Mouse (Mus musculus): ENCODE measurements around the gene Fmn2. TPM values are rescaled to one million over a fixed set of nuclear protein-coding genes. Genes with fewer than 3 reads are reported as not detected.

Gene Fmn2
- polyA plus RNA-seq, 1 experiment from 2014 or later, result 11.4 TPM

DNA sequence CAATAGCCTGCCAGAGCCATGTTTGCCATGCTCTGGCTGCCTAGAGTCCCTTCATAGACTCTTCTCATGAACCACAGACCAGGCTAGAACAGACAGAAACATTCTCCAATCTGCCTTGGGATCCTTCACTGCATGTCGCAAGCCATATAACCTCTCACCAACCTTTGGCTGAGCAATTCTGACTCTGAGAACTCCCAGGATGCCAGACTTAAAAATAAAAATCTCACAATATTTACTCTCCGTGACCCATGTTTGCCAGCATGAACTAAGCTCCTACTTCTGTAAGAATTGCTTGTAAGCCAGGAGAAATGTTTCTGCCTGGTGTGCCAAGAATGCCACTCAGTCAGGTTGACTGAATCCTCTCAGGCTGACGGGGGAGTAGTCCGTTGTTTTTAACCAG lies 246.9 kb downstream of the Fmn2 start:
- ATAC-seq (ENCODE audit: low FRiP score, low read depth), result no peak
- Histone ChIP-seq H3K27me3 (no peaks in the 10 kb centered on the region), H3K4me3 (no peak overlapping the region), H3K36me3 (0 out of 2 replicates have a peak, but pooled peaks cover 2% of the 10 kb centered on the region), H3K9me3 (no peaks in the 10 kb centered on the region), H3K27ac (replicated peaks) (no peak overlapping the region), H3K4me2 (replicated peaks) (no peak overlapping the region), H3K9ac (replicated peaks) (no peak overlapping the region), H3K4me1 (no peaks in the 10 kb centered on the region)
- WGBS, result 81% methylated on average over 4 of the region's 4 CpGs

DNA sequence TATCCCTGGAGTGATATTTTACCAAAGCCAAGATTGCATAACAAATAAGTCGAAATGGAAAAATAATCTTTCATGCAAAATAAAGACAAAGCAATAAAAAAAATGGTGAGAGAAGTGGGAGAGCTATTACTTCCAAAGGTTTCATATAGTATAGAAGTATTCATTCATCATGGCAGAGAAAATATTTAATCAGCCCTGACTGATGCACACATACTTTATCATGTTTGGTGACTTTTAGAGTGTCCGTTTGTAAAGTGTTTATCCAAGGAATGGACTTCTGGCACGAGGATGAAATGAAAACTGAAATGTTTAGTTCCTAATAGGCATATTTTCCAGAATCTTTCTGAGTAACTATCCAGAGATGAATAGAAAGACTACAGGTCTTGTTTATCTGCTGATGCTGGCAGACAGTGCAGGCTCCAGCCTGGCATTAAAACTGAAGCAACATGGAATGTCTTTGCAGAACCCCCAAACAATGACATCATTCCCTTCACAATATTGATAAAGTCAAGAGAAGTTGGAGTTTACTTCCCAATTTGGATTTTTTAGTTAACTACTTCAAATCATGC lies 249.4 kb downstream of the Fmn2 start:
- no peak overlapping the region for H3K4me3 ChIP-seq
- H3K36me3 ChIP-seq, result 0 out of 2 replicates have a peak, but pooled peaks cover 2% of the 10 kb centered on the region
- no peak for ATAC-seq (ENCODE audit: low FRiP score, low read depth)
- 81% methylated on average over 3 of the region's 3 CpGs for WGBS
- H3K4me1 ChIP-seq, result no peaks in the 10 kb centered on the region
- no peak overlapping the region for H3K27ac ChIP-seq (replicated peaks)
- no peaks in the 10 kb centered on the region for H3K9me3 ChIP-seq
- H3K9ac ChIP-seq (replicated peaks), result no peak overlapping the region
- no peak overlapping the region for H3K4me2 ChIP-seq (replicated peaks)
- H3K27me3 ChIP-seq, result no peaks in the 10 kb centered on the region

DNA sequence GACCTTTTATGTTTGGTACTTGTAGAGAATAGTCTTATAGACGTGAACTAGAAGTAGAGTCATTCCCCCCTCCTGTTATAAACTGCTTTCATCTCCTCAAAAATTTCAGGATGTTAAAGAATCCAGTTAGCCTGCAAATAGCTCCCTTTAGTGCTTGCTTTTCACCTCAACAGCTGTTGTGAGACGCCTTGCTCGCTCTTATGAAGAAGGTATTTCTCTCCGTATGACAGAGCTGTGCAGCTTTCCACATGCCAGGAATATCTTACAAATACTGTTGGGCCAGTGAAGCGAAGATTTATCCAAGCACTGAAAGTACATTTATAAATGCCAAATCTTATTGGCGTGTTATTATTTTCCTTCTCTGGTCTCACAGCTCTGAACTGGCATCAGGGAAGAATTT lies 257.7 kb downstream of the Fmn2 start:
- Histone ChIP-seq H3K27me3 (no peaks in the 10 kb centered on the region), H3K9ac (replicated peaks) (no peak overlapping the region), H3K36me3 (no peaks in the 10 kb centered on the region), H3K4me1 (no peaks in the 10 kb centered on the region), H3K4me3 (no peak overlapping the region), H3K27ac (replicated peaks) (no peak overlapping the region), H3K4me2 (replicated peaks) (no peak overlapping the region), H3K9me3 (no peaks in the 10 kb centered on the region)
- WGBS, result 69% methylated on average over 6 of the region's 6 CpGs
- ATAC-seq (ENCODE audit: low FRiP score, low read depth), result no peak

DNA sequence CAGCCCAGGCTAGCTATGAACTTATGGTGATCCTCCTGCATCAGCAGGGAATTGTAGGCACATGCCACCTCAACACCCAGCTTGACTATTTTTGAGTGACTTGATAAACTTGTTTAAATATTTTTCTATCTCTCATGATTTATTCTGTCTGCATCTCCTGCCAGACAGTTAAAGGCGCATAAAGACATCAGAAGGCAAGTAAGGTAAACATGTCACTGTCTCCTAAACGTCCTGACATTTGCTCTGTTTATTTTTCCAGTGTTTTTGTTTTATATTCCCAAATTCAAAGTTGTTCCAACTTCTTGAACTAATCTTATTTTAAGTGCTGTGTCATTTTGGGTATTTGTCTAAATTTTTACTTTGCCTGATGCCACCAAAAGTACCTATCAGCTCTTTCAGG lies 264.1 kb downstream of the Fmn2 start:
- ATAC-seq (ENCODE audit: low FRiP score, low read depth), result no peak
- WGBS, result 67% methylated on average over 2 of the region's 2 CpGs
- no peaks in the 10 kb centered on the region for H3K9me3 ChIP-seq
- H3K9ac ChIP-seq (replicated peaks), result no peak overlapping the region
- no peak overlapping the region for H3K27ac ChIP-seq (replicated peaks)
- H3K4me1 ChIP-seq, result no peaks in the 10 kb centered on the region
- no peak overlapping the region for H3K4me2 ChIP-seq (replicated peaks)
- no peak overlapping the region for H3K4me3 ChIP-seq
- H3K27me3 ChIP-seq, result no peaks in the 10 kb centered on the region
- no peaks in the 10 kb centered on the region for H3K36me3 ChIP-seq

DNA sequence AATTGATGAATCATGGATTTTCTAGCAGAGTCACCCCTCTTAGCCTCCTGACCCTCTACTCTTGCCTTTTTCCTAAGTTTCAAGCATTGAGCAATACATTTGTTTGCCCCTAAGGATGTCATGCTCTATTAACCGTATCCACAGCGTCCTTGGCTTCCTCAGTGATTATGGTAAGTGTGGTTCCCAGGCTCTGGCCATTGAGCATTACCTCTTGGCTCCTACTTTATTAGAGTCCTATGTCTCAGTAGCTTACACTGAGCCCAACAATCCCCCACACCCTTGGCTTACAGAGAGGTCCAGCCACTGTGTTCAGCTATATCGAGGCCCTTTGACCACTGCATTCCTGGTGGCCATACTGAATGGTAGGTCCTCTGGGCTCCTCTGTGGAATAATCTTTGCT lies 265.2 kb downstream of the Fmn2 start:
- Histone ChIP-seq H3K9ac (replicated peaks) (no peak overlapping the region), H3K4me2 (replicated peaks) (no peak overlapping the region), H3K9me3 (no peaks in the 10 kb centered on the region), H3K27ac (replicated peaks) (no peak overlapping the region), H3K36me3 (no peaks in the 10 kb centered on the region), H3K4me3 (no peak overlapping the region), H3K27me3 (no peaks in the 10 kb centered on the region), H3K4me1 (no peaks in the 10 kb centered on the region)
- 81% methylated on average over 3 of the region's 3 CpGs for WGBS
- ATAC-seq (ENCODE audit: low FRiP score, low read depth), result no peak

DNA sequence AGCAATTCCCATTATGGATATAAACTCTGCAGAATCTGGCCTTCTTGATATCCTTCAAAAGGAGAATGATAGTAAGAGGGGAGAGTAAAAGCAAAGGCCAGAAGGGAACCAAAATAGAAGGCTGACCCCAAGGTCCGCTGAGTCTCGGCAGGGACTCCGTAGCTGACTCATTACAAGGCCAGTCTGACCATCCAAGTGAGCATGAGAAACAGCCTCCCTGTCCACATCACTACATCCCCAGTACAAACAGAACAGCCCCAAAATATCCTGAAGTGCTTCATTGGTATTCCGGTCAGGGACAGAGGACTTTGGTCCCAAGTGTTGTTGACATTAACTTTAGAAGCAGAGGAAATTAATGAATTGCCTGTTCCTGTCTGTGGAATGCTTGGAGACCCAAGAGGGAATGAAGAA lies 270.3 kb downstream of the Fmn2 start:
- 67% methylated on average over 4 of the region's 4 CpGs for WGBS

DNA sequence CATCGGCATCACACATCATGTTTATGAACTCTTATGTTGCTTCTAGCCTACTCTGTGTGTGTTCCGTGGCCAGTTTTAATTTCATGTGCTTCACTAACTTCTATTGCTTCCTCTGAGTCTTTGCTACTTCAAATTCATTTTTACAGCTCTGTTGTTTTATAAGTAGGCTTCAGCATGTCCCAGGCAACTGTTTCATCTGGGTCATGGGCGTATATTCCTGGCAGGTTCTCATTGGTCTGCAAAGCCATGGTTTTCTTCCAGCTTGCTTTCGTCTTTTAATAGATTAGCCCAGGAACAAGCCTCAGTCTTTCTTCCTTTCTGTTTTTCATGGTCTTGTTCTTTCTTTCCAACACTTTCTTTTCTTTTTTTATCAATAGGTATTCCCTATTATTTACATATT lies 279.4 kb downstream of the Fmn2 start:
- H3K4me2 ChIP-seq (replicated peaks), result no peak overlapping the region
- WGBS, result 94% methylated on average over 4 of the region's 4 CpGs
- no peak for ATAC-seq (ENCODE audit: low FRiP score, low read depth)

More for the DNA sequence above, 270.3 kb downstream of the Fmn2 start:
- Histone ChIP-seq H3K36me3 (no peaks in the 10 kb centered on the region), H3K9ac (replicated peaks) (no peak overlapping the region), H3K4me3 (no peak overlapping the region), H3K9me3 (no peaks in the 10 kb centered on the region), H3K4me1 (no peaks in the 10 kb centered on the region), H3K4me2 (replicated peaks) (no peak overlapping the region), H3K27me3 (no peaks in the 10 kb centered on the region), H3K27ac (replicated peaks) (no peak overlapping the region)
- no peak for ATAC-seq (ENCODE audit: low FRiP score, low read depth)

DNA sequence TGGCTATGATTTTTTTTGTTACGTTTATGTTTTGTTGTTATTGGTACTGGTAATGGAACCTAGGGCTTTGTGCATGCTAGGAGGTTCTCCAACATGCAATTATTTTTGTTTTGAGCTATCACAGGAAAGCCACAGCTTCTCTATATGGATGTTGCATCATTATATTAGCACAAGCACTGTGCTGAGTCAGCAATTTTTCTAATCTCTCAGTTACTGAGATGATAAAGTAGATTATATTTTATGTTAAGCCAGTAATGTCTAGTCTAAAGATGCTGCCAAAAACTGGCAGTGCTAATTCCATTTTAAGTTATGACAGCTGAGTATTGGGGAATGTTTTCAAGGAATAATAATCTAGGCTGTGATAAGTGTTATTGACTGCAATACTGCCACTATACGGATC lies 287.0 kb downstream of the Fmn2 start:
- Histone ChIP-seq H3K4me1 (no peaks in the 10 kb centered on the region), H3K9me3 (no peaks in the 10 kb centered on the region), H3K9ac (replicated peaks) (no peak overlapping the region), H3K27me3 (no peaks in the 10 kb centered on the region), H3K4me3 (no peak overlapping the region), H3K4me2 (replicated peaks) (no peak overlapping the region), H3K27ac (replicated peaks) (no peak overlapping the region), H3K36me3 (no peaks in the 10 kb centered on the region)
- ATAC-seq (ENCODE audit: low FRiP score, low read depth), result no peak
- WGBS, result 100% methylated on average over 2 of the region's 2 CpGs

More for the DNA sequence above, 279.4 kb downstream of the Fmn2 start:
- Histone ChIP-seq H3K27me3 (no peaks in the 10 kb centered on the region), H3K4me1 (no peaks in the 10 kb centered on the region), H3K36me3 (no peaks in the 10 kb centered on the region), H3K9ac (replicated peaks) (no peak overlapping the region), H3K4me3 (no peak overlapping the region), H3K9me3 (no peaks in the 10 kb centered on the region), H3K27ac (replicated peaks) (no peak overlapping the region)

DNA sequence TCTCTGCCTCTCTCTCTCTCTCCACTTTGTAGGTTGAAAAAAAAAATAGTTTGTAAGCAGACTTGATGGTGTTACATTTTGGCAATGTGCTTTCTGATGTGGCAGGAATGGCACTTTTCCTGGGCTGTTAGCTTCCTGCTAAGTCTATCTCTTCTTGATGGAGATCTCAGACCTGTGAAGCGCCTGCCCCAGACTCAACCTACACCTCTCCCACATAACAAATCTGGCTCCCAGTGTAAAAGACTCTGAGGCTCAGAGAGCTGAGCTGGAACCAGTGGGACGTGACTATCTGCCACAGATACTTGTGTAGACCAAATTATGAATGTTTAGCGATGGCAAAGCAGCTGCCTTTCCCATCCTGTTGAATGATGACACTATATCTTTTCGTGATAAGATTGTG lies 310.2 kb downstream of the Fmn2 start:
- WGBS, result 91% methylated on average over 4 of the region's 4 CpGs
- no peaks in the 10 kb centered on the region for H3K36me3 ChIP-seq
- no peak for ATAC-seq (ENCODE audit: low FRiP score, low read depth)
- H3K4me2 ChIP-seq (replicated peaks), result no peak overlapping the region
- no peak overlapping the region for H3K4me3 ChIP-seq
- H3K27me3 ChIP-seq, result no peaks in the 10 kb centered on the region
- H3K4me1 ChIP-seq, result no peaks in the 10 kb centered on the region
- no peaks in the 10 kb centered on the region for H3K9me3 ChIP-seq
- no peak overlapping the region for H3K9ac ChIP-seq (replicated peaks)
- H3K27ac ChIP-seq (replicated peaks), result no peak overlapping the region

DNA sequence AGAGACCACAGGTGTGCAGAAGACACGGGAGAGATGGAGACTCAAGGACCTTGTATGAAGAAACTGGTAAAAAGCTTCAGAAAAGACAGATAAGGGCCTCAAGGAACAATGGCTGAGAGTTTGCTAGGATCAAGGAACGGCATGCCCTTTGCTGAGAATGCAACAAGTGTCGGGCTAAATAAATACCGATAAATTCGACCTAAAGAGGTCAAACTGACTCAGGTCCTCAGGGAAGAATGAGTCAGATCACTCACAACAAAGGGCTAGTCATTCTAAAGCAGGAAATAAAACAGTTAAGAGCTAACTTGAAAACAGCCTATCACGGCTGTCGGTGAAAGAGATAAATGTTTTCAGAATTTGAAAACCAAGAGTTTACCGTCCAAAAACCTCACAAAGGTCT lies 324.9 kb downstream of the Fmn2 start:
- Histone ChIP-seq H3K27me3 (no peaks in the 10 kb centered on the region), H3K4me1 (no peaks in the 10 kb centered on the region), H3K9me3 (no peaks in the 10 kb centered on the region), H3K4me2 (replicated peaks) (no peak overlapping the region), H3K36me3 (0 out of 2 replicates have a peak, but pooled peaks cover 2% of the 10 kb centered on the region), H3K9ac (replicated peaks) (no peak overlapping the region), H3K4me3 (no peak overlapping the region), H3K27ac (replicated peaks) (no peak overlapping the region)
- 67% methylated on average over 8 of the region's 8 CpGs for WGBS
- ATAC-seq (ENCODE audit: low FRiP score, low read depth), result no peak

DNA sequence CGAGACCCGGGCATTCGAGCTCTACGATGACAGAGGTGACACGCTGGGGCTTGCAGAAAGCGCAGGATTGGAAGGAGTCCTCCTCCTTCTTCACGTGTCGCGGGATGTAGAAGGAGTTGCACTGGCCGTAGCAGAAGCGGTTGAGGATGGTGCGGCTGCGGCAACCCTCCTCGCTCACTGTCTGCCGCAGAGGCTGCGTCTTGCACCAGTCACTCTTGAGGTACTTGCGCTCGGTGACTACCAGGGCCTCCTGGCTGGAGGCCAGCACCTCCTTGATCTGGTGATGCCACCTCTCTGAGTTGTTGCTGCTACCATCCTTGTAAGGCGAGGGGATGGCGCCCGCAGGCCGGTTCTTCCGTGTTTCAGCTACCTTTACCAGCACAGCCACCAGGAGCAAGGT lies 335.2 kb downstream of the Fmn2 start:
- Histone ChIP-seq H3K9me3 (no peaks in the 10 kb centered on the region), H3K36me3 (no peaks in the 10 kb centered on the region), H3K27me3 (no peaks in the 10 kb centered on the region), H3K4me3 (no peak overlapping the region), H3K4me1 (no peaks in the 10 kb centered on the region), H3K4me2 (replicated peaks) (no peak overlapping the region), H3K9ac (replicated peaks) (no peak overlapping the region), H3K27ac (replicated peaks) (no peak overlapping the region)
- WGBS, result 93% methylated on average over 23 of the region's 23 CpGs
- no peak for ATAC-seq (ENCODE audit: low FRiP score, low read depth)

DNA sequence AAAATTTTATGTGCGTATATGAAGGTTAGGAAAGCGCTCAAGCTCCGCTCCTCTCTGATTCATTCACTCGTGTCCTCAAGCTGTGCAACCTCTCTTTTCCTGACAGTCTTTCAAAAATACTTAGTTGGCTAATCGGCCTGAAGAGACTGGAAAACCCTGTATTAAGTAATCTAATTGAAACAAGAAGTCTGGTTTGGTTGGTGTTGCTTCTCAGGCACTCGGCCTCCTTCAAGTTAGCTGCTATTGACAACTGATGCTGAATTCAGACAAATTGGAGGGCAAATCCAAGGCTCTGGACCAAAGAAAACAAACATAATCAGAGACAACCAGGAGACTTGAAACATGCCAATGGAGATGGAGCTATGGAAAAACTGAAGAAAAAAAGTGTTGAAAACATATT lies 343.2 kb downstream of the Fmn2 start:
- Histone ChIP-seq H3K27ac (replicated peaks) (no peak overlapping the region), H3K36me3 (no peaks in the 10 kb centered on the region), H3K4me2 (replicated peaks) (no peak overlapping the region), H3K9ac (replicated peaks) (no peak overlapping the region), H3K9me3 (no peaks in the 10 kb centered on the region), H3K4me1 (no peaks in the 10 kb centered on the region), H3K27me3 (no peaks in the 10 kb centered on the region), H3K4me3 (no peak overlapping the region)
- 91% methylated on average over 6 of the region's 6 CpGs for whole genome bisulfite sequencing
- ATAC-seq (ENCODE audit: low FRiP score, low read depth), result no peak

DNA sequence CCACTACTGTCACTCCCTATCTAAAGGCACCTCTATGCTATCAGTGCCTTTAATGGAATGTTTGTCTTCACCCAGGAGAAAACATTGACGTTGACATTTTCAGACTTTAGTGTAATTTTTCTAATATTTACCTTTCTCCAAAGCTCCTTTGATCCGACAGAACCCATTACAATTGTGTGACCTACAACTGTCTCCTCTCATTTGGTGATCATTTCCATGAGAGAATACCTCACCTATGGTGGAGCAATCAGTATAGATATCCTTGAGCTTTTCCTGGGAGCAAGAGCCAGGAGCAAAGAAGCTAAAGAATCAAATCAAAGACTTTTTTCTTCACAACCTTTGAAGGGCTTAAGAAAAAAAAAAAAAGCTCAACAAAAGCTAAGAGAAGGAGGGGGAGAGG lies 354.6 kb downstream of the Fmn2 start:
- H3K4me1 ChIP-seq, result no peaks in the 10 kb centered on the region
- H3K4me3 ChIP-seq, result no peak overlapping the region
- no peaks in the 10 kb centered on the region for H3K27me3 ChIP-seq
- 71% methylated on average over 2 of the region's 2 CpGs for WGBS
- no peak overlapping the region for H3K9ac ChIP-seq (replicated peaks)
- H3K36me3 ChIP-seq, result no peaks in the 10 kb centered on the region
- no peak overlapping the region for H3K4me2 ChIP-seq (replicated peaks)
- no peaks in the 10 kb centered on the region for H3K9me3 ChIP-seq
- no peak for ATAC-seq (ENCODE audit: low FRiP score, low read depth)
- H3K27ac ChIP-seq (replicated peaks), result no peak overlapping the region

All from midbrain, embryonic 12.5 days (tissue).